Mouse (Mus musculus) large intestine, adult 2 months (tissue): ENCODE measurements at regions not wholly inside any gene's neighbourhood (a gene's known extent, or its start where the extent isn't known, plus 50 kb on each side); places are given as distances from the start of the nearest gene placed in this dataset.

Source experiments
- DNase-seq: peaks from one replicate; pipeline ENCODE4 v3.0.0-alpha.2; 2012; ENCODE audit warnings: low read depth, low spot score
- WGBS: fragments of 180-500 bp; shearing (Covaris S2); methylation state at CpG from one replicate; pipeline ENCODE4 v1.1.7; 2018; 5-methylcytosine and 5-hydroxymethylcytosine counted together

DNA sequence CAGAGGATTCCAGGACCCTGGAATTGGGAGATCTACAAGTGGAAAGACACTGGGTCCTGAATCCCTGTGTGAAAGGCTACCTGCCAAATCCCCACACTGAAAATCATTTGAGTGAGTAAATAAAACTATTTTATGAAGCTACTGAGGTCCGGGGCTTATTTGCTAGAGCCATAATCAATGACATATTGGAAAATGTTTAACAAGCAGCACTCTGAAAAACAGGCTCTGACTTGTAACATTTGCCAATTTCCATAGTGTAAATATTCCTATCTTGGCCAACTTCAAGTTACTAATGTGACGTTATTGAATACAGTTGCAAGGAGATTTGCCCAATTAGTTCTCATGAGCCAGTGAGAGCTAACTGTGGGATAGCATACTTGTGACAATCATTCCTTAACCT, 177.3 kb downstream of the Rdh14 start:
- 40% methylated on average over 2 of the region's 2 CpGs for WGBS

DNA sequence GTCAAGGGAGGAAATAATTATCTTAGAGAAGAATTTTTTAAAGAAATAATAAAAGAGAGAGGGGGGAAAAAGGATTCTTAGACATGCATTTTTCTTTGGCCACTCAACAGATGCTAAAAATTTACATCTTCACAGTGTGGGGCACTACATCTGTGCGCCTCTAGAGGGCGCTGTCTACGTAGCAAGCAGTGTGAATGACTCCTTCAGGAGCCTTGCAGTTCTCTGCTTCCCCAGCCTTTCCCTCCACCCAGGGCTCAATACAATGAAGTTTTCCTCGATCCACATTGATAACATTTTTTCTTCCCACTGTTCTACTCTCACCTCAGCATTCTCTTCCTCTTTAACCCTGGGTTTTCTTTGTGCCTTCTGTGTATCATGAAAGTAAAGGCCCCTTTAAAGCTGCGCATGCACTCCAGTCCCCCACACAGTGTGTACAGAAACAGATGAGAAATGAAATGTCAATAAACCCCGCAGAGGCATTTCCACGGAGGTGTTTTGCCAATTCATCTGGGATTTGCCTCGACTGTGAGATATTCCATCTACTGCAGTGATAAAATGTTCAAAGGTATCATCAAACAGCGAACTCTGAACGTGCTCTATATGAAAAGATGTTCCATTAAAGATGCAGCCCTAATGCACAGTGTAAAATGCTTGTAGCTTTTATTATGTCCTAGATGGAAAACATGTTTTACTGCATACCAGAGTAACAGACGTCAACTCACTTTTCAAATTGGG, 181.2 kb downstream of the Rdh14 start:
- DNase-seq, result no peak
- WGBS, result 42% methylated on average over 11 of the region's 11 CpGs

More for the DNA sequence above, 177.3 kb downstream of the Rdh14 start:
- DNase-seq, result no peak

DNA sequence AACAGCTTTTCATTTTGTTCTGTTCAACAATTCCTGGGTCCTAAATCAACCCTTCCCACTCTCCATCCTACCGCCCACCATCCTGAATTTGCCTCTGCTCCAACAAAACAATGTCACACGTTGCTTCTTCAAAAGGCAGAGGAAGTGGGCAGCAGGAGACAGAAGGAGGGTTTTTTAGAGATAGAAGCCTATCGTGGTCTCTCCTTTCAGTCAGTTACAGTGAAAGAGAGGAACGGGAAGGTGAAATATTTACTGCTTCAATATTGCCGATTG, 181.7 kb downstream of the Rdh14 start:
- 52% methylated on average over 5 of the region's 5 CpGs for WGBS
- DNase-seq, result no peak

DNA sequence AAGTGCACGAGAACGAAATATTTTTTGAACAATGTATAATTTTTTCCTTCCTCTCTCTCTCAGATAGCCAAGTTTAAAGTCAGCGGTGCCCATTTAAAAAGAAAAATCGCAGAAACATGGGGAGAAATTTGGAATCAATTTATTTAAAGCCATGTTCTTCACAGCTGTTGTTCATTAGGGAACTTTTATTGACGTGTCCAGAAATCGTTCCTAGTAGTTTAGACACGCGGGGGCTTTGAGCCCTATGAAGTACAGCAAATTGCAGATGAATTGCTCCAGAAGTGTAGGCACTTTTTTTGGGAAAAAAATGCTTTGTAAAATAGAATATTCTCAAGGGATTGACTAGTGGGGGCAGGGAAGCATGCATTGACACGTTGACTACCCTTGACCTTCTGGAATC, 182.8 kb downstream of the Rdh14 start:
- WGBS, result 84% methylated on average over 9 of the region's 9 CpGs
- DNase-seq, result no peak

DNA sequence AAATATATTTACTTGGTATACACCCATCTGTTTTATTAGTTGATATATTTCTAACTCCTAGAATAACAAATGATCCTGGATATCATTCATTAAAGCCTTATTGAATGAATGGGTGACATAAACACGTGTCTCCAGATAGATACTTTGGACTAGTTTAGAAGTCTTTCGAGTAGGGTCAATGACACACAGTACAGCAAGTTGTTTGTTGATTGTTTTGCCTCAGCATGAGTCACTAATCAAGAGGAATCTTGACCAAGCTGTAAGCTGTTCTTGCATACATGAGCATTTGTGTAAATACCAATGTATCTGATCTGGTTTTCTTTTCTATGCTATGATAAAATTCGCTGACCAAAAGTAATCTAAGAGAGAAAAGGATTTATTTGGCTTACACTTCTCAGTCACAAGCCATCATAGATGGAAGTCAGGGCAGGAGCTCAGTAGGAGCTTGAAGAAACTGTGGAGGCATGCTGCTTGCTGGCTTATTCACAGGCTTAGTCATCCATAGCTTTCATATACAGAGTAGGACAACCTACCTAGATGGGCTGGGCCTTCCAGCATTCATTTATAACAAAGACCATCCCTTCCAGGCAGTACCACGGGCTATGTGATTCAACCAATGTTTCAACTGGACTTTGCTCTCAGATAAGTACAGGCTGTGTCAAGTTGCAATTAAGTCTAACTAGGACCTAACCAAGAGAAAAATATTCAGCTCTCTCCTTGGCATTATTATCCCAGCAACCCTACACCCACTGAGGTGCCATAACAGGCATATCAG, 192.5 kb downstream of the Rdh14 start:
- 47% methylated on average over 4 of the region's 4 CpGs for WGBS
- no peak for DNase-seq

DNA sequence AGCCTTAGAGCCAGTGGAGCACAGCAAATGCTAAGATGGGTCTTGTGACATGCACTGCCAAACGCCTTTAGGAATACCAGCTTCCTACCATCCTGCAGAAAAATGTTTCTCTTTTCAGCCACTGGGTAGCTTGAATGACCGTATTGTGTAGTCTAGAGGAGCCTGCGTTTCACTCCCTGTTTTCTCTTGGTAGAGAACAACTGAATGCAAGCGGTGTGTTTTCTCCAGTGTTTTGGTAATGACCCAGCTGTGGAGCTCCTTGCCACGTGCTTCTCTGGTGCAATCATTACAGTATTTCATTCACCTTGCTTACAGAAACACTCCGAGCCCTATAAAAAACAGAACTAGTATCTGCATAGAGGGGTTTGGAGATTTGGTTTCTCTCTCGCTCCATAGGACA, 193.5 kb downstream of the Rdh14 start:
- 73% methylated on average over 7 of the region's 7 CpGs for WGBS
- DNase-seq, result no peak

DNA sequence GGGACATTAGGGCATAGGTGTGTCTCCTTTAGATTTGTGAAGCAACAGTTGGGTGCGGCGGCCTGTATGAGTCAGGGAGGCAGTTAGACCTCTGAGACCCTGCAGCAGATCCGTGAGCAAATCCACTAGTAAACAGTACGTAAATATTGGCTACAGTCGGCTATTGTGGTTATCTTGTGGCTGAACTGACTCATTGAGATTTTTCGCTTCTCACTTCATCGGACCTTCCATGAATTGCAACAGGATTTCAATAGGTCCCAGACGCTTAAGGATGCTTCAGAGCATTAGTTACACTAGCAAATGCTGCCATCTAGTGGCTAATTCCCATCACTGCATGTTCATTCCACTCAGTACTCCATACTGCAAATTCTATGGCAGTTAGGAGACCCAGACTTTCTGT, 199.0 kb downstream of the Rdh14 start:
- peak; percentile 7 for DNase-seq
- WGBS, result 29% methylated on average over 8 of the region's 8 CpGs

DNA sequence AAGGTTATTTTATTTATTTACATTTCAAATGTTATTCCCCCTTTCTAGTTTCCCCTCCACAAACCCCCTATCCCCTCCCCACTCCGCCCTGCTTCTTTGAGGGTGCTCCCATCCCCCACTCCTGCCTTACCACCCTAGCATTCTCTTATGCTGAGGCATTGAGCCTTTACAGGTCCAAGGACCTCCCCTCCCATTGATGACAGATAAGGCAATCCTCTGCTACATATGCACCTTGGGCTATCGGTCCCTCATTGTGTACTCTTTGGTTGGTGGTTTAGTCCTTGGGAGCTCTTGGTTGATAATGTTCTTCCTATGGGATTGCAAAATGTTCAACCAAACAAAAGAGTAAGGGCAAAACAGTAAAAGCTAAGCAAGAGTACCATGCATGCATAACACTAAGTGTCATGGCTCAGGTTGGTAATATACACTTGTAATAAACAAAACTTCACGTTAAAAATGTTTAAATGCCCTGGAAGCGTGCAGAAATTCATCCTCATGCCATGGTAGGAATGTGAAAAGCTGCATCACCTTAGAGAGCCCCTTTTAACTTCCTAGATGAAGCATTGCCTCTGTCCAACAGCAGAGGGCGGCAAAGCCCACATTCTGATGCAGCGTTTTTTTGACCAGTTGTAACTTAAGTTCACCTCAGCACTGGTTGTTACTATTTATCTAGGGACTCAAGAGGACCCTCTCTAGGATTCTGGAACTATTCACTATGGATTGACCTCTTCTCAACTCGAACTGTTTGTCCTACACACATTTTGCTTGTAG, 207.6 kb downstream of the Rdh14 start:
- 14% methylated on average over 7 of the region's 7 CpGs for WGBS
- no peak for DNase-seq

DNA sequence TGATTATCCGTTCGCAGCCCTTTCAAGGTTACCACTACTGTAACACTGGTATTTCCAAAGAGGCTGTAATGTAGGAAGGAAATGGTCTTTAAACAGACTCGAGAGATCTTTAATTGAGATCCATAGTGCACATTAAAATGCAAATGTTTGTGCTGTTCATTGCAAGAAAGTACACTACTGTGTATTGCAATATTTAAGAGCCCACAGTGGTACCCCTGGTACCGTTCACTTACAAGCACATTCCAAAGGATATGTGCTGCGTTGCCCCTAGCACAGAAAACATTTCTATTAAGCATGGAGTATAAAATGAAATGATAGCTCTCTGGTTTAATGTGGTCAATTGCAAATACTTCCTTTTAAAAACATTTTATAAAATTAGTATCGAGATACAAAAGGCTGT, 209.5 kb downstream of the Rdh14 start:
- WGBS, result 69% methylated on average over 6 of the region's 6 CpGs
- no peak for DNase-seq

DNA sequence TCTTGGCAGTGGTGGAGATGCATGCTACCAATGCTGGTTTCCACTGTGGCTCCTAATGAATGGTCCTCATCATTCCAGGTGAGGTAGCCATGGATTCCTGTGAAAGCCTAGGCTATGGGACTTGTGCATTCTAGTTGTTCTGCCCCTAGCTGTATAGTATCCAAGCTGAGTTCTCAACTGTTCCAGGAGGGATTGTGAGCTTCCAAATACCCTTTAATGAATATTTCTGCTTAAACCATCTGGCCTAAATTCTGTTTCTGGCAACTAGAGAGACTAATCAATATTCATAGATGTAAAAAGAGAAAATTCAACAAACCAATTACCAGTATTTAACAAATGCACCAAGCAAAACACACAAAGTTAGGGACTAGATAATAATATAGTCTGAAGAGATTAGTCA, 227.7 kb downstream of the Rdh14 start:
- no peak for DNase-seq

DNA sequence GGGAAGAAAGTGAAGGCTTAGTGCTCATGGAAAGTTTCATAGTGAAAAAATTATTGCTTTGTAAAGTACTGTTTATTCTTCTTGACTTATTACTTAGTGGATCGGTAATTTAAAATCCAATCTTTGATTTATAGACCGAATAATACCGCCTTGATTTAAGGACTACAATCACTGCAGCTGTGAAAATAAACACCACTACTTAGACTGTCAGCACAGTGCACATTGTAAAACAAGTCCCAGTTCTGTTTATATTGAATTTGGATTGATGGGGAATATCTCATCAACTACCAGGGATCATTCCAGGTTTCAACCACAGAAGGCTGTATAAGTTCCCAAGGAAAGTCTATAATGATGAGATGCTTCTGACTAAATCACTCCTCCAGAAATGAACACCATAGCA, 230.0 kb downstream of the Rdh14 start:
- DNase-seq, result no peak
- WGBS, result 65% methylated on average over 3 of the region's 3 CpGs

DNA sequence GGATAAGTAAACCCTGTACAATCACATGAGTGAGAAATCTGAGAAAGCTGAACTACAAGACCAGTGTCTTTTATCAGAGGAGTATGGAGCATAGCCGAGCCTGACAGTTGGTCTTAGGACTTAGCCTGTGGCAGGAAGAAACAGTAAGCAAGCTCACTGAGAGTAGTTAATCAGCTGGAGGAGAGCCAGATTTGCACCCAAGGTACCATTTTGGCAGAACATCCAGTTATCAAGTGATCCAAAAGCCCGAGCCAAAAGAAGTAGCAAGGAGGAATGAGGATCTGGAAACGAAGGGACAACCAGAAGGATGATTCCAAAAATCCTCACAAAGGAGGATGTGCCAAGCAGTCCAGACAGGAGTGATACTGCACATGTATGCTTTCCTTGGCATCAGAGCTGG, 248.0 kb downstream of the Rdh14 start:
- WGBS, result 72% methylated on average over 3 of the region's 3 CpGs
- no peak for DNase-seq

DNA sequence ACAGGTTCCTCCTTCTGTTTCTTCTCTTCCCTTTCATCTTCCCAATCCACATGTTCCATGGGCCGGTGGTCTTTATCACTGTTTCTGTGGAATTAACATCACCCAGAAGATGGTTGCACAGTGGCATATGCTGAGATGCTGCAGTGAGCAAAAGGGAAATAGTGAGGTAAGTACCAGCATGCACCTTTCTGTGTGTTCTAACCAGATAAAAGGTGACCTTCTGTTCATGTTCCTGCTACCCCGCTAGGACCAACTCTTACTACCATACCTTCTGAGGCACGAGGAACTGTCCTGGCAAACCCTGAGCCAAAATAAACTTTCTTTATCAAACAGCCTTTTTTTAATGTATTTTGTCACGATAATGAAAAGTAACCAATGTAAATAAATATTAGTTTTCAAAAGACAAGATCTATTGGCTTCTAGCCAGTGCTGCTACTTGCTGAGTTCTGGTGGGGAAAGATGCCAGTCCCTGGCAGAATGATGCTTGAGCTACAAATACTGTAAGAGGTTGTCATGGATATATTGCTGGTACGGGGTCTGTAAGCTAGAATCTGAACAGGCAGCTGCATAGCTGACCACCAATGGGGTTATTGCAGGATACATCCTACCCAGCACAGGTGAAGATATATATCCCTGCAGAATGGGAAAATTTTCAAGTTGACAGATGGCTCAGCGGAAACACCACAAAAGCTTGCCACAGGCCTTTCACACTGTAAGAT, 264.1 kb downstream of the Rdh14 start:
- WGBS, result 74% methylated on average over 6 of the region's 6 CpGs
- no peak for DNase-seq

DNA sequence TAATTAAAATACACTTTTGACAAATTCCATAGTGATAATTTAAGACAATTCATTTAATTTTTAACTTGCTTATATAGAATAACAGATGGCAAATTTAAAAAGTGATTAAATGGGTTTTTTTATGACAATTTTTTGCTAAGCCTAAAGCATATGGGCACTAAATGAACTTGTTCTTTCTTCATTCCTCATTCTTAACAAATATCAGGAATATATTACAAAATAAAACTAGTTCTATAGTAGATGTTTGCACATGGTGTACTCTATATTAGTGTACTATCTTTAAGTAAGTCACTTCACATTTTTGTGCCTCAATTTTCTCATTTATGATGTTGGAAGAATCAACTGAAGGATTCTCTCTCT, 264.6 kb downstream of the Rdh14 start:
- DNase-seq, result no peak

DNA sequence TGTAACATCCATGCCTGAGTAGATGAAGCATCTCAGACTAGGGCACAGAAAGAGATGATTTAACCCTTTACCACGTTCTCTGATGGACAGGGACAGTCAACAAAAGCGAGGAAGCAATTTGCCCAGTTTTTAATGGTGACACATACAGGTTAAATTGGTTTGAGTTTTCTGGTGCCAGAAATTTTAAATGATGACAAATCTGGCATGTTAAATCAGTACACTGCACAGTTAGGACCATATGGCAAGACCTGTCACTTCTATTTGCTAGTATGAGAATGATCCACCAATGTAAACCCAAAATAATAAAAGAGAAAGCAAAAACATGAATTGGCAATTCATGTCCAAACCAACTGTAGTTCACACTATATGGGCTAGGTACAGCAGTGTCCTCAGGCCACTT, 268.3 kb downstream of the Rdh14 start:
- DNase-seq, result no peak
- 53% methylated on average over 2 of the region's 2 CpGs for WGBS

DNA sequence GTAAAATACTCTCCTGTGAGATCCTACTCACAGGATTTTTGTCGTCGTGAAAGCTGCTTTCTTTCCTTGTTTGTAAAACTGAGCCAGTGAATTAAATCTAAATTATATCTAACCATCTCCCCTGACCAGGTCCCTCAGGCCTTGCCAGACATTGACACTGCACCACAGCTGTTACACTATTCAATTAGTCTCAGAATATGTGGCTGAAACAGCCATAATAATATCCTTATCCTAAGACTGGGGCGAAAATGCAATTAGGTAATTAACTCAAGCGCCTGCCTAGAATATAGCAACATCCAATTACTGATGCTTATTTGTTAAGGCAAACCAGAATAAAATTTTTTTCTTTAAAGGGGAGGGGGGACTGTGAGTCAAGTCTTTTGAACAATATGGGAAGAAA, 296.2 kb downstream of the Rdh14 start:
- WGBS, result 85% methylated on average over 4 of the region's 4 CpGs
- no peak for DNase-seq
